Mouse (Mus musculus) ovary, postnatal 10 days (tissue): Measurements from ENCODE around the gene Arl4c.

Experiments used
- DNase-seq: peaks from one replicate; pipeline ENCODE4 v3.0.0; 2022; ENCODE audit warnings: low spot score

Arl4c gene

DNA sequence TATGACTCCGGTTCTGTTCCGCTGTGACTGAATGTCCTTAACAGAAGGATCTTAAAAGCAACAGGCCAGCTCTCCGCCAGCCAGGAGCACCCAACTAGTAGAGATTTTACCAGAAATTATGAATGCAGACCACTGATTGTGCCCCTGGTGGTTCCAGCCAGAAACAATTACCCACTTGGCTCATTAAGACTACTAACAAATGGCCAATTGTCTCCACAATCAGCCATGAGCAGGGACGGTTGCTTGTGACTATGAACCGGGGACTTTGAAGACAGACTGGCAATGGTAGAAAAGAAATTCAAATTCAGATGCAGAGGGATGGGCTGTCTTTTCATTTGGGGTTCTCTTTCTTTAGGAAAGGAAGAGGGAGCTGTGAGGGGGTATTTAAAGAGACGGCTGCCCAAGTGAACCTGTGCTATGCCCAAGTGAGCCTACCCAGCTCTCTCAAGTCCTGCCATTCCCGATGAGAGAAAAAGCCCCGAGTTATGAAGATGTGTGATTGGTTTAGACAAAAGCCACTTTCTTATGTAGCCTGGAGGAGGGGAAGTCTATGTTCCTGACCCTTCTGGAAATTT lies 78.4 kb downstream of the Arl4c start:
- DNase-seq: no peak
